Mouse (Mus musculus): ENCODE measurements around the gene Misp.
A peak's percentile ranks its signal among the peaks of the same experiment; 100 is the strongest.

GRCm38 (mm10) chr10:79834769-79835398 is 14.1 kb downstream of the Misp start:
- TF ChIP-seq CTCF (conservative IDR thresholded peaks at IDR 0.05; ENCODE audit: insufficient read depth, insufficient read length, low read depth, low read length) (peak; percentile 90), POLR2A (IDR thresholded peaks at IDR 0.05; ENCODE audit: low read depth, low read length) (no peak)

Data from kidney, adult 2 months (tissue).